In the genomic region with DNA sequence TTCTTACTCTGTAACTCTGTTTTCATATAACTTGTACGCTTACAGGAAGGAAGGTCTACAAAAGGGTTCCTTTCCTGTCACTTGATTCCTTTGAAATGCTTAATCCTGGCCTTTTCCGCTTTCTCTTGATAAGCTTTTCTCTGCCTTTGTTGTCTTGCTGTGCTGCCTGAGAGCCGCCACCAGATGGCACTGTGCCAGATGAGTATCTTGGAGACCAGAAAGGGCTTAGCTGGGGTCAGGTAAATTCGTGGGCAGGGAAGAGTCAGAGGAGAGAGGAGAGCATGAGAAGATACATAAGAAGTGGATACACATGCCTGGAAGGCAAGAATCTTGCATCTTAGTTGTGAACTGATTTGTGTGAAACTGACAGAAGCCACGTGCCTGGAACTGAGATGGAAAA, we compare ENCODE assay signal across 10 mouse cellular contexts. TPM values are rescaled to one million over a fixed set of nuclear protein-coding genes. Genes with fewer than 3 reads are reported as not detected.
DNase-seq lines count a peak whose midpoint lies in the region; ATAC-seq and TF ChIP-seq lines count a peak whose summit lies in the region.
"Had no signal": no experiment of that assay in that cellular context is flagged by ENCODE, and none has a peak within 500 bp of the region (broad histone marks: within the 10 kb centered on the region; RNA-seq: fewer than 3 reads in every experiment).

No protein-coding gene starts in this region.

- no peak overlapping the region for H3K27ac ChIP-seq in cerebellum, adult 2 months (ENCODE audit: insufficient read depth, low read length)
- peak overlapping the region; percentile 2 for H3K27ac ChIP-seq in midbrain, embryonic 14.5 days (replicated peaks; ENCODE audit: low read depth, low read length)
- H3K27ac ChIP-seq: limb, embryonic 12.5 days had no signal

- no peaks in the 10 kb centered on the region for H3K36me3 ChIP-seq in midbrain, embryonic 14.5 days (ENCODE audit: control insufficient read depth, insufficient read depth, low read length)
- H3K36me3 ChIP-seq: G1E; limb, embryonic 12.5 days had no signal

- TF ChIP-seq CTCF in cerebellum, adult 2 months (IDR thresholded peaks at IDR 0.05; ENCODE audit: borderline replicate concordance, insufficient read depth, low read depth, low read length), result peak; percentile 39; the same call in 1 of the 2 replicates

- no peak overlapping the region for H3K4me2 ChIP-seq in midbrain, embryonic 14.5 days (ENCODE audit: low read length)
- H3K4me2 ChIP-seq: limb, embryonic 12.5 days had no signal

- no peak overlapping the region for H3K9ac ChIP-seq in midbrain, embryonic 14.5 days (replicated peaks; ENCODE audit: low read length)
- H3K9ac ChIP-seq: limb, embryonic 12.5 days had no signal

- no peaks in the 10 kb centered on the region for H3K4me1 ChIP-seq in cerebellum, adult 2 months (ENCODE audit: control insufficient read depth, insufficient read depth, low read length)
- peaks cover 10% of the 10 kb centered on the region for H3K4me1 ChIP-seq in midbrain, embryonic 14.5 days (ENCODE audit: control insufficient read depth, insufficient read depth, low read length)
- H3K4me1 ChIP-seq: limb, embryonic 12.5 days had no signal

- DNase-seq in cerebellum, adult 2 months, result peak in 1 of 2 experiments; percentile 27
- DNase-seq in cerebellum, adult 9-11 months, result no peak
- DNase-seq in NIH3T3 (ENCODE audit: low read depth), result peak; percentile 62
- DNase-seq in cerebellum, postnatal 36 days, result peak; percentile 41 to 48
- DNase-seq in heart, postnatal 10 days, result peak; percentile 53 to 76
- peak; percentile 52 to 72 for DNase-seq in layer of hippocampus, postnatal 25 days (ENCODE audit: extremely low spot score in 1 of 2, low spot score in 1 of 2)
- DNase-seq in midbrain, embryonic 14.5 days, result peak; percentile 93
- peak; percentile 83 for DNase-seq in testis, postnatal 10 days (ENCODE audit: low spot score)

- WGBS in cerebellum, adult 2 months, result 25% methylated on average over 5 of the region's 5 CpGs
- WGBS in midbrain, embryonic 14.5 days, result 5% methylated on average over 5 of the region's 5 CpGs

- ATAC-seq in midbrain, embryonic 14.5 days (ENCODE audit: low FRiP score, low TSS enrichment), result no peak; the same call in 1 of the 2 replicates

- intact Hi-C loops in heart, postnatal 10 days (cut with DNase I), result loop anchor here (2.0 to 5.0 kb wide), 3 partner anchors 87 to 368 kb away; no protein-coding TSS in a partner anchor

- no peaks in the 10 kb centered on the region for H3K9me3 ChIP-seq in midbrain, embryonic 14.5 days (ENCODE audit: control insufficient read depth, low read length)
- H3K9me3 ChIP-seq: limb, embryonic 12.5 days had no signal

- H3K4me3 ChIP-seq in cerebellum, adult 2 months (replicated peaks; ENCODE audit: insufficient read depth, low read depth, low read length), result no peak overlapping the region
- no peak overlapping the region for H3K4me3 ChIP-seq in midbrain, embryonic 14.5 days (replicated peaks; ENCODE audit: low read depth, low read length)
- H3K4me3 ChIP-seq: limb, embryonic 12.5 days had no signal

- TF ChIP-seq POLR2A in cerebellum, adult 2 months (IDR thresholded peaks at IDR 0.05; ENCODE audit: borderline replicate concordance, insufficient read depth, low read length), result no peak

- H3K27me3 ChIP-seq in cerebellum, adult 2 months (ENCODE audit: control insufficient read depth, insufficient read depth, low read length), result no peaks in the 10 kb centered on the region
- H3K27me3 ChIP-seq in midbrain, embryonic 14.5 days (ENCODE audit: control insufficient read depth, insufficient read depth, low read length), result no peaks in the 10 kb centered on the region
- H3K27me3 ChIP-seq: limb, embryonic 12.5 days had no signal

RNA-seq across cellular contexts. Expression of a gene that starts 11.5 kb away (rescaled TPM):
- polyA plus RNA-seq in cerebellum, adult 2 months (2012; rRNA removed), result 1.1 and 1.2 TPM in 2 replicates
- 1 to 10 TPM; 1.3 to 2.0 TPM for total RNA-seq in heart, postnatal 10 days (2021)
- total RNA-seq in layer of hippocampus, postnatal 25 days (2021), result 1 to 10 TPM; 2.5 to 2.6 TPM
- polyA plus RNA-seq in midbrain, embryonic 14.5 days (2014; fragmentation: Nextera tagmentation; extraction: Ambion mirVana), result 109 and 127 TPM in 2 replicates
- polyA plus RNA-seq: G1E had no signal
